Mouse (Mus musculus) layer of hippocampus, postnatal 36 days (tissue): ENCODE results near the gene Svs5. TPM values are rescaled to one million over a fixed set of nuclear protein-coding genes. Genes with fewer than 3 reads are reported as not detected.
"Not testable (repeated sequence)": the region's sequence is repeated elsewhere in the genome, so short reads cannot be mapped to it uniquely, and the experiment has no call there.

Experiments
- DNase-seq, 2 experiments: peaks; one replicate each; pipeline ENCODE4 v3.0.0; 2022
- total RNA-seq, 2 experiments: library from RNA; stranded (reverse); gene quantifications; 2 replicates each; pipeline ENCODE4 v1.2.3; 2021

The Svs5 gene
- total RNA-seq = not detected

- DNase-seq = not testable (repeated sequence)
These were observed at the start of gene Svs5 for GRCm38 (mm10) chr2:164332440-164332839. Svs5 (plus strand) TSS chr2:164332740.

- DNase-seq = not testable (repeated sequence)
These were observed 43.6 kb upstream of the Svs5 start, which contains the start of gene Svs3a for GRCm38 (mm10) chr2:164288968-164289367. Svs3a (plus strand) TSS chr2:164289268.

- no peak for DNase-seq
These were observed 19.9 kb upstream of the Svs5 start for GRCm38 (mm10) chr2:164312599-164312998.

GRCm38 (mm10) chr2:164315460-164315859 is 17.1 kb upstream of the Svs5 start:
- not testable (repeated sequence) for DNase-seq

- not testable (repeated sequence) for DNase-seq
These were observed 16.1 kb upstream of the Svs5 start, which contains the start of gene Svs6 for GRCm38 (mm10) chr2:164316451-164316850. Svs6 (plus strand) TSS chr2:164316751.

GRCm38 (mm10) chr2:164320983-164321382 is 11.6 kb upstream of the Svs5 start:
- DNase-seq = no peak

GRCm38 (mm10) chr2:164343732-164344131 is 11.2 kb downstream of the Svs5 start:
- not testable (repeated sequence) for DNase-seq

- not testable (repeated sequence) for DNase-seq
These were observed 15.2 kb downstream of the Svs5 start for GRCm38 (mm10) chr2:164347697-164348096.

GRCm38 (mm10) chr2:164348980-164349379 is 16.4 kb downstream of the Svs5 start:
- DNase-seq = no peak

- DNase-seq = no peak
These were observed 20.2 kb downstream of the Svs5 start for GRCm38 (mm10) chr2:164352697-164353096.

GRCm38 (mm10) chr2:164353356-164353755 is 20.8 kb downstream of the Svs5 start:
- no peak for DNase-seq

GRCm38 (mm10) chr2:164356177-164356967 is 23.8 kb downstream of the Svs5 start:
- no peak for DNase-seq

- no peak for DNase-seq
These were observed 25.8 kb downstream of the Svs5 start for GRCm38 (mm10) chr2:164358373-164358772.

GRCm38 (mm10) chr2:164359031-164359430 is 26.5 kb downstream of the Svs5 start:
- DNase-seq = no peak

GRCm38 (mm10) chr2:164359668-164360067 is 27.1 kb downstream of the Svs5 start:
- DNase-seq = no peak

- DNase-seq = no peak
These were observed 28.6 kb downstream of the Svs5 start for GRCm38 (mm10) chr2:164360974-164361657.

- no peak for DNase-seq
These were observed 34.4 kb downstream of the Svs5 start for GRCm38 (mm10) chr2:164366947-164367346.

GRCm38 (mm10) chr2:164368620-164369105 is 36.1 kb downstream of the Svs5 start:
- DNase-seq = no peak

- DNase-seq = no peak
These were observed 38.8 kb downstream of the Svs5 start for GRCm38 (mm10) chr2:164371371-164371770.

GRCm38 (mm10) chr2:164372408-164373053 is 40.0 kb downstream of the Svs5 start:
- DNase-seq = no peak

GRCm38 (mm10) chr2:164373187-164373586 is 40.6 kb downstream of the Svs5 start:
- DNase-seq = peak in 1 of 2 experiments; percentile 23

GRCm38 (mm10) chr2:164377478-164378426 is 45.2 kb downstream of the Svs5 start:
- no peak for DNase-seq
